Mouse (Mus musculus): ENCODE data around the gene Chd4.

DNA sequence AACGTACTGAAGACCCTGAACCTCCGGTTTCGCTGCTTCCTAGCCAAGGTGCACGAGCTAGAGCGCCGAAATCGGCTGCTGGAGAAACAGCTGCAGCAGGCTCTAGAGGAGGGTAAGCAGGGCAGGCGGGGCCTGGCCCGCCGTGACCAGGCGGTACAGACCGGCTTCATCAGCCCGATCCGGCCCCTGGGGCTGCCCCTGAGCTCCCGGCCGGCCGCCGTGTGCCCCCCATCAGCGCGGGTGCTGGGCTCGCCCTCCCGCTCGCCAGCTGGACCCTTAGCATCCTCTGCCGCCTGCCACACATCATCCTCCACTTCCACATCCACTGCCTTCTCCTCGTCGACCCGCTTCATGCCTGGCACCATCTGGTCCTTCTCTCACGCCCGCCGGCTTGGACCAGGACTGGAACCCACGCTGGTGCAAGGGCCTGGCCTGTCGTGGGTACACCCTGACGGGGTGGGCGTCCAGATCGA, 49.7 kb downstream of the Chd4 start:
- no peak for TF ChIP-seq CTCF (IDR thresholded peaks at IDR 0.05; ENCODE audit: low read depth)
- TF ChIP-seq EP300 (IDR thresholded peaks at IDR 0.05; ENCODE audit: low read depth), result no peak

Measured in liver, postnatal 0 days (tissue).